8 mouse cellular contexts compared by ENCODE assay signal in genomic region chr7:16311453-16312004, GRCm38 (mm10). TPM values are rescaled to one million over a fixed set of nuclear protein-coding genes. Genes with fewer than 3 reads are reported as not detected.
DNase-seq lines count a peak whose midpoint lies in the region; ATAC-seq and TF ChIP-seq lines count a peak whose summit lies in the region.

No protein-coding gene starts in this region.

- no peak for TF ChIP-seq CTCF in layer of hippocampus, adult 2 months (conservative IDR thresholded peaks at IDR 0.05)
- no peak for TF ChIP-seq CTCF in G1E (IDR thresholded peaks at IDR 0.05; ENCODE audit: low read depth, low read length)

- no peaks in the 10 kb centered on the region for H3K27me3 ChIP-seq in G1E (ENCODE audit: insufficient read depth, low read length)
- H3K27me3 ChIP-seq in embryonic facial prominence, embryonic 12.5 days = peaks cover 32% of the 10 kb centered on the region
- 0 out of 2 replicates have a peak, but pooled peaks cover 5% of the 10 kb centered on the region for H3K27me3 ChIP-seq in limb, embryonic 14.5 days (ENCODE audit: control insufficient read depth, insufficient read depth, low read length)

- peak overlapping the region; percentile 70 for H3K4me3 ChIP-seq in layer of hippocampus, adult 2 months
- H3K4me3 ChIP-seq in G1E (ENCODE audit: low read depth, low read length) = peak overlapping the region; percentile 93
- H3K4me3 ChIP-seq in embryonic facial prominence, embryonic 12.5 days = peak overlapping the region; percentile 71
- peak overlapping the region; percentile 61 for H3K4me3 ChIP-seq in limb, embryonic 14.5 days (replicated peaks; ENCODE audit: low read length)

- TF ChIP-seq POLR2A in limb, embryonic 14.5 days (IDR thresholded peaks at IDR 0.05; ENCODE audit: borderline replicate concordance, extremely low read depth, insufficient read depth, insufficient read length) = no peak

- peak overlapping the region; percentile 78 for H3K9ac ChIP-seq in embryonic facial prominence, embryonic 12.5 days
- H3K9ac ChIP-seq in limb, embryonic 14.5 days (ENCODE audit: low read depth, low read length, severe bottlenecking) = peak overlapping the region; percentile 69

- peaks cover 67% of the 10 kb centered on the region for H3K4me1 ChIP-seq in G1E (ENCODE audit: insufficient read depth, low read depth, low read length)
- peaks cover 49% of the 10 kb centered on the region for H3K4me1 ChIP-seq in embryonic facial prominence, embryonic 12.5 days
- peaks cover 42% of the 10 kb centered on the region for H3K4me1 ChIP-seq in limb, embryonic 14.5 days (ENCODE audit: control insufficient read depth, insufficient read depth, low read length)

- intact Hi-C loops in heart, postnatal 25 days (cut with DNase I) = loop anchor here (2.0 kb wide), 1 partner anchor 15 kb away; no protein-coding TSS in a partner anchor

- 4% methylated on average over 14 of the region's 14 CpGs for WGBS in embryonic facial prominence, embryonic 12.5 days
- 4% methylated on average over 13 of the region's 14 CpGs for WGBS in limb, embryonic 14.5 days

- H3K36me3 ChIP-seq in G1E (replicated peaks) = peaks cover 27% of the 10 kb centered on the region
- H3K36me3 ChIP-seq in embryonic facial prominence, embryonic 12.5 days = no peaks in the 10 kb centered on the region
- H3K36me3 ChIP-seq in limb, embryonic 14.5 days (ENCODE audit: control insufficient read depth, insufficient read depth, low read length) = 0 out of 2 replicates have a peak, but pooled peaks cover 3% of the 10 kb centered on the region

- no peak for DNase-seq in layer of hippocampus, adult 2 months (ENCODE audit: low spot score in 2 of 2)
- no peak for DNase-seq in layer of hippocampus, adult 9-10 months (ENCODE audit: low spot score)
- peak; percentile 23 for DNase-seq in G1E (ENCODE audit: low spot score)
- peak; percentile 29 for DNase-seq in heart, postnatal 25 days (ENCODE audit: low spot score)
- no peak for DNase-seq in limb, embryonic 14.5 days (ENCODE audit: low spot score)

- peak overlapping the region; percentile 98 for H3K4me2 ChIP-seq in embryonic facial prominence, embryonic 12.5 days (replicated peaks)
- peak overlapping the region; percentile 97 for H3K4me2 ChIP-seq in limb, embryonic 14.5 days (replicated peaks; ENCODE audit: low read depth, low read length, severe bottlenecking)

- ATAC-seq in G1E (ENCODE audit: extremely low read depth, insufficient number of reproducible peaks, low FRiP score, poor library complexity, severe bottlenecking) = no peak
- no peak for ATAC-seq in embryonic facial prominence, embryonic 12.5 days (ENCODE audit: insufficient number of reproducible peaks, insufficient read depth, low FRiP score, low TSS enrichment)
- ATAC-seq in limb, embryonic 14.5 days (ENCODE audit: low FRiP score, low read depth) = no peak
- ATAC-seq in monocyte, adult 5-6 weeks (replicated peaks; ENCODE audit: insufficient number of reproducible peaks, low FRiP score, low TSS enrichment, poor library complexity, severe bottlenecking) = 0 out of 2 replicates have a peak, but pooled peaks have one; percentile 7
- ATAC-seq in activated CD4-positive, CD25-positive, alpha-beta regulatory T cell, adult 4 months = no peak

- peak overlapping the region; percentile 100 for H3K27ac ChIP-seq in layer of hippocampus, adult 2 months
- 0 out of 2 replicates have a peak overlapping the region, but pooled peaks have one; percentile 80 for H3K27ac ChIP-seq in embryonic facial prominence, embryonic 12.5 days
- H3K27ac ChIP-seq in limb, embryonic 14.5 days (replicated peaks; ENCODE audit: low read depth, low read length) = peak overlapping the region; percentile 52; the same call in 1 of the 2 replicates

- H3K9me3 ChIP-seq in G1E (replicated peaks) = no peaks in the 10 kb centered on the region
- H3K9me3 ChIP-seq in embryonic facial prominence, embryonic 12.5 days = no peaks in the 10 kb centered on the region
- H3K9me3 ChIP-seq in limb, embryonic 14.5 days (ENCODE audit: control insufficient read depth, low read length) = no peaks in the 10 kb centered on the region

RNA-seq across cellular contexts. Expression of gene Bbc3, which starts 3.3 kb away (rescaled TPM):
- 10 to 100 TPM; 12.5 to 14.9 TPM for total RNA-seq in layer of hippocampus, adult 2 months (2021)
- total RNA-seq in G1E (2014; fragmentation: Nextera tagmentation) (10.2 and 15.8 TPM in 2 replicates), G1E (2017) (9.0 and 16.3 TPM in 2 replicates)
- 209 and 355 TPM in 2 replicates for polyA plus RNA-seq in G1E (2012)
- polyA plus RNA-seq in embryonic facial prominence, embryonic 12.5 days (2016; fragmentation: Nextera tagmentation; extraction: Ambion mirVana) = 7.4 and 8.5 TPM in 2 replicates
- total RNA-seq in heart, postnatal 25 days (2021) = 1 to 10 TPM; 3.7 to 4.7 TPM
- polyA plus RNA-seq in limb, embryonic 14.5 days (2012; rRNA removed) = 7.4 and 11.9 TPM in 2 replicates
- 3.7 and 4.0 TPM in 2 replicates for polyA plus RNA-seq in limb, embryonic 14.5 days (2014; fragmentation: Nextera tagmentation; extraction: Ambion mirVana)
- total RNA-seq in monocyte, adult 5-6 weeks (2017) = 26.4 to 30.9 TPM (median 30.1 TPM) in 3 replicates
- polyA plus RNA-seq in activated CD4-positive, CD25-positive, alpha-beta regulatory T cell, adult 4 months (2017; shearing (Covaris generic)) = 1 to 10 TPM in 1 of 2 experiments, under 1 TPM in 1; 0.43 to 1.5 TPM

RNA-seq across cellular contexts. Expression of gene Ccdc9, which starts 24.9 kb away (rescaled TPM):
- total RNA-seq in layer of hippocampus, adult 2 months (2021) = 10 to 100 TPM; 79.7 to 81.0 TPM
- 8.1 and 16.6 TPM in 2 replicates for total RNA-seq in G1E (2014; fragmentation: Nextera tagmentation)
- total RNA-seq in G1E (2017) = 58.0 and 66.0 TPM in 2 replicates
- polyA plus RNA-seq in G1E (2012) = 133 and 136 TPM in 2 replicates
- polyA plus RNA-seq in embryonic facial prominence, embryonic 12.5 days (2016; fragmentation: Nextera tagmentation; extraction: Ambion mirVana) = 45.7 and 49.2 TPM in 2 replicates
- total RNA-seq in heart, postnatal 25 days (2021) = 10 to 100 TPM; 30.7 to 35.3 TPM
- polyA plus RNA-seq in limb, embryonic 14.5 days (2012; rRNA removed) = 64.4 and 84.8 TPM in 2 replicates
- polyA plus RNA-seq in limb, embryonic 14.5 days (2014; fragmentation: Nextera tagmentation; extraction: Ambion mirVana) = 15.9 and 17.7 TPM in 2 replicates
- total RNA-seq in monocyte, adult 5-6 weeks (2017) = 231 to 284 TPM (median 256 TPM) in 3 replicates
- polyA plus RNA-seq in activated CD4-positive, CD25-positive, alpha-beta regulatory T cell, adult 4 months (2017; shearing (Covaris generic)) = 10 to 100 TPM; 11.1 to 11.2 TPM

RNA-seq across cellular contexts. Expression of gene Inafm1, which starts 38.1 kb away (rescaled TPM):
- total RNA-seq in layer of hippocampus, adult 2 months (2021) = 10 to 100 TPM; 32.0 to 35.5 TPM
- total RNA-seq in G1E (2014; fragmentation: Nextera tagmentation) (3.5 and 4.1 TPM in 2 replicates), G1E (2017) (18.8 and 23.1 TPM in 2 replicates)
- 92.0 and 140 TPM in 2 replicates for polyA plus RNA-seq in G1E (2012)
- polyA plus RNA-seq in embryonic facial prominence, embryonic 12.5 days (2016; fragmentation: Nextera tagmentation; extraction: Ambion mirVana) = 22.8 and 24.8 TPM in 2 replicates
- total RNA-seq in heart, postnatal 25 days (2021) = 10 to 100 TPM; 13.7 to 15.0 TPM
- polyA plus RNA-seq in limb, embryonic 14.5 days (2012; rRNA removed) = 48.7 and 57.8 TPM in 2 replicates
- polyA plus RNA-seq in limb, embryonic 14.5 days (2014; fragmentation: Nextera tagmentation; extraction: Ambion mirVana) = 24.3 and 27.4 TPM in 2 replicates
- total RNA-seq in monocyte, adult 5-6 weeks (2017) = 9.4 to 16.4 TPM (median 12.3 TPM) in 3 replicates
- 1 to 10 TPM; 1.8 to 2.8 TPM for polyA plus RNA-seq in activated CD4-positive, CD25-positive, alpha-beta regulatory T cell, adult 4 months (2017; shearing (Covaris generic))

RNA-seq across cellular contexts. Expression of gene C5ar1, which starts 52.2 kb away (rescaled TPM):
- 1 to 10 TPM in 1 of 2 experiments, under 1 TPM in 1; 0.90 to 2.6 TPM for total RNA-seq in layer of hippocampus, adult 2 months (2021)
- total RNA-seq in G1E (2014; fragmentation: Nextera tagmentation) (not detected in 2 replicates), G1E (2017) (0.16 and 0.64 TPM in 2 replicates)
- not detected in 2 replicates for polyA plus RNA-seq in G1E (2012)
- 0.87 and 1.1 TPM in 2 replicates for polyA plus RNA-seq in embryonic facial prominence, embryonic 12.5 days (2016; fragmentation: Nextera tagmentation; extraction: Ambion mirVana)
- total RNA-seq in heart, postnatal 25 days (2021) = 1 to 10 TPM; 5.1 to 6.5 TPM
- 3.2 and 5.4 TPM in 2 replicates for polyA plus RNA-seq in limb, embryonic 14.5 days (2012; rRNA removed)
- polyA plus RNA-seq in limb, embryonic 14.5 days (2014; fragmentation: Nextera tagmentation; extraction: Ambion mirVana) = 2.8 and 3.1 TPM in 2 replicates
- 11.2 to 17.0 TPM (median 13.7 TPM) in 3 replicates for total RNA-seq in monocyte, adult 5-6 weeks (2017)
- not detected for polyA plus RNA-seq in activated CD4-positive, CD25-positive, alpha-beta regulatory T cell, adult 4 months (2017; shearing (Covaris generic))

Comparison
In these comparisons a context has a peak if more than half of its experiments do, and no peak if none do; other contexts are left out.
1. DNase-seq: peak in G1E (single experiment) and heart, postnatal 25 days (single experiment); none in layer of hippocampus, adult 2 months (0 of 2), layer of hippocampus, adult 9-10 months (single experiment) and limb, embryonic 14.5 days (single experiment).
2. Peak in every context shown above with its lines, with median percentiles within 50 percentile points of each other: H3K27ac ChIP-seq and H3K4me3 ChIP-seq.